Mouse (Mus musculus): ENCODE results near the gene Arid1b. TPM values are rescaled to one million over a fixed set of nuclear protein-coding genes. Genes with fewer than 3 reads are reported as not detected.
"Not testable (repeated sequence)": the region's sequence is repeated elsewhere in the genome, so short reads cannot be mapped to it uniquely, and the experiment has no call there.

The Arid1b gene
- polyA plus RNA-seq, 1 experiment from 2014 or later: 17.4 TPM

DNA sequence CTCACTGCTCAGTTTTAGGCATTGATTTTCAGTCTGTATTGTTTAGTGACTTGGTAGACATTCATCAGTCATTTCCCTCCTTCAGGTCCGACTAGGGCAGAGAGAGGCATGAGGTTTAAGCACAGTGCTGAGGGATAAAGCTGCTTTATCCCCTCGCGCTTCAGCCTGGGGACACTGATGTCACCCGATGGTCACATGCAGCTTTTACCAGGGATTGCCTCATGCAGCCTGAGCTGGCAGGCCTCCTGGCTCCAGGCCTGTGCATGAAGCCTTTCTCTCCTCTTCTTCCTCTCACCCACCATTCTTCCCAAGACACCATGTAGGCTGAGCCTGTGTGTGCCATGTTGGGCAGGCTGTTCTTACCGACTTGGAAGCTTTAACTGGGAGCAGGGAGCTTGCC lies 84.4 kb downstream of the Arid1b start:
- peaks cover 50% of the 10 kb centered on the region for H3K4me1 ChIP-seq
- H3K4me2 ChIP-seq (replicated peaks): no peak overlapping the region
- peak overlapping the region; percentile 1; the same call in 1 of the 2 replicates for H3K27ac ChIP-seq (replicated peaks)
- H3K4me3 ChIP-seq: no peak overlapping the region
- WGBS: 45% methylated on average over 5 of the region's 5 CpGs
- no peak overlapping the region for H3K9ac ChIP-seq (replicated peaks)
- no peaks in the 10 kb centered on the region for H3K9me3 ChIP-seq
- no peaks in the 10 kb centered on the region for H3K36me3 ChIP-seq
- no peaks in the 10 kb centered on the region for H3K27me3 ChIP-seq
- ATAC-seq (ENCODE audit: low FRiP score, low read depth): no peak

DNA sequence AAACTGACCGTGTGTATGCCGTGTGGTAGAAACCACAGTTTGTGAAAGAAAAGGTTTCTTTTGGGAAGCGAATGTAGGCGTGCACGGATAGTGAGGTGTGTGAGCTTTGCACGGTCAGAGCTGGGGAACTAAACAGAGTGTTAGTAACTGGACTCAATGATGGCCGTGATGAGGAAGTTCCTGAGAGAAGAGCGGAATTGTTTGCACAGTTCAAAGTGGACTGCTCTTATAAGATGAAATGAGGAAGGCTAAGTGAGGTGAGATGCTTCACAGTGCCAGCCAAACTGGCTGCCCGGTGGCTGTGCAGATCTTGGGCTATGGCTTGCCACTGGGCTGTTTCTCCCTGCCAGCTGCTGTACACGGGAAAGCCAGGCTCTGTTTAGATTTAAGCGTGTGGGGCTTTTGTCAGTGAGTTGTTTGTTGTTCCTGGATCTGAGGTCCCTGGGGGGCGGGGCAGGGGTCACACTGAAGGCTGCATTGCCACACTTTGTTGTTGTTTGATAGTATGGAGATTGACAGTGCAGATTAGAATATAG lies 86.8 kb downstream of the Arid1b start:
- peaks cover 73% of the 10 kb centered on the region for H3K4me1 ChIP-seq
- ATAC-seq (ENCODE audit: low FRiP score, low read depth): no peak
- no peaks in the 10 kb centered on the region for H3K36me3 ChIP-seq
- no peak overlapping the region for H3K4me2 ChIP-seq (replicated peaks)
- H3K27me3 ChIP-seq: no peaks in the 10 kb centered on the region
- H3K4me3 ChIP-seq: no peak overlapping the region
- H3K9me3 ChIP-seq: no peaks in the 10 kb centered on the region
- H3K27ac ChIP-seq (replicated peaks): no peak overlapping the region; the same call in 1 of the 2 replicates
- no peak overlapping the region; the same call in 1 of the 2 replicates for H3K9ac ChIP-seq (replicated peaks)
- WGBS: 68% methylated on average over 12 of the region's 12 CpGs

GRCm38 (mm10) chr17:5082274-5082673 lies 88.1 kb downstream of the Arid1b start:
- ATAC-seq (ENCODE audit: low FRiP score, low read depth): no peak
- H3K9me3 ChIP-seq: no peaks in the 10 kb centered on the region
- peaks cover 76% of the 10 kb centered on the region for H3K4me1 ChIP-seq
- 85% methylated on average over 8 of the region's 8 CpGs for WGBS
- H3K4me2 ChIP-seq (replicated peaks): no peak overlapping the region
- H3K27me3 ChIP-seq: no peaks in the 10 kb centered on the region
- H3K36me3 ChIP-seq: no peaks in the 10 kb centered on the region
- no peak overlapping the region for H3K9ac ChIP-seq (replicated peaks)
- H3K27ac ChIP-seq (replicated peaks): no peak overlapping the region
- H3K4me3 ChIP-seq: no peak overlapping the region

DNA sequence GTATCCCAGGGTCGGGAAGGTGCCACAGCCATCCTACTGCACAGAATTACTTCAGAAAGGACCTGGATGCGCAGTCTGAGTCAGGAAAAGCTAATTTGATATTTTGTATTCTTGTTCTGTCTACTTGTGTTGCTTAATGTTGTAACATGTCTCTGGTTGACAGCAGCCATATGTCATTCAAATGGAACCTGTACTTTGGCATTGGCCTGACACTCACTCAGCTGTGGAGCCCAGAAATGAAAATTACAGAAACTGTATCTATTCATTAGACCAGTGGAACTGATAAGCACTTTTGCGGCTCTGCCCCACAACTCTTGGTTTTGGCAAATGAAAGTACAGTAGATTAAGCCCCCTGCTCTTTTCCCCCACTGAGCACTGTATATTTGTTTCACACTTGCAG lies 89.4 kb downstream of the Arid1b start:
- Histone ChIP-seq H3K27ac (replicated peaks) (peak overlapping the region; percentile 61), H3K36me3 (no peaks in the 10 kb centered on the region), H3K9me3 (no peaks in the 10 kb centered on the region), H3K4me2 (replicated peaks) (no peak overlapping the region), H3K27me3 (no peaks in the 10 kb centered on the region), H3K4me3 (no peak overlapping the region), H3K9ac (replicated peaks) (no peak overlapping the region), H3K4me1 (peaks cover 68% of the 10 kb centered on the region)
- ATAC-seq (ENCODE audit: low FRiP score, low read depth): no peak
- WGBS: 92% methylated on average over 3 of the region's 3 CpGs

DNA sequence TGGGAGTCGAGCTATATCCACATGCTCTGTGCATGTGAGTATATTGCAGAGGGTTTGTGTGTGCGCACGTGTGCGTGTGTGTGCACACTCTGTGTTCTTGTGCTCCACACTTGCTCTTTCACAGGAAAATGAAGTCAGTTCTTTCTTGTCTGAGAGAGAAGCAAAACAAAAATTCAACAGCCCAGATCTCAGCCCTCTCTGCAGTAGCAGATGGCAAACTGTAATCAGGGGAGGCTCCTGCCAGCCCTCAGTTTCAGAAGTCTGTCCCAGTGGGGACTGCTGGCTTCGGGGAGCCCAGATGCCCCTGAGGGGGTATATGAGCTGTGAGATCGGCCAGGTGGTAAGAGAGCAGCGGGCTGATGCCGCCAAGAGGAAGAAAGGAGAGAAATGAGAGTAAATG lies 90.0 kb downstream of the Arid1b start:
- Histone ChIP-seq H3K36me3 (no peaks in the 10 kb centered on the region), H3K4me1 (peaks cover 65% of the 10 kb centered on the region), H3K27me3 (no peaks in the 10 kb centered on the region), H3K9ac (replicated peaks) (no peak overlapping the region; the same call in 1 of the 2 replicates), H3K4me3 (no peak overlapping the region), H3K27ac (replicated peaks) (peak overlapping the region; percentile 61), H3K4me2 (replicated peaks) (no peak overlapping the region), H3K9me3 (no peaks in the 10 kb centered on the region)
- no peak for ATAC-seq (ENCODE audit: low FRiP score, low read depth)
- 51% methylated on average over 8 of the region's 8 CpGs for WGBS

DNA sequence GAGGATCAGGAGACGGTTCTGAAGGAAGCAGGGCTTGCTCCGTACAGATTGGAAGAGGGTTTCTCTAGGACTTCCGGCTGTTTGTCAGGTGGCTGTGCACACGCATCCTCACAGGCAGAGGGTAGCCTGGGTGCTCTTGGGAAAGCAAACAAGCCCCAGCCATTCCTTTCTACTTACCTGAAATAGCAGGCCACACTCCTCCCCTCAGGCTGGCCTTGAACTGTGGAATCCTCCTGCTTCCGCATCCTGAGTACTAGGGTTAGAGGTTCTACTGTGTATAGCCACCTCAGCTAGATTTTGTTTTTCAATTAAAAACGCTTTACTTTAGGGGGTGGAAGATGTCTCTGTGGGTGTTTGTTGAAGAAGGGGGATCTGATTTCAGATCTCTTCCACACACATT lies 90.9 kb downstream of the Arid1b start:
- Histone ChIP-seq H3K4me1 (peaks cover 72% of the 10 kb centered on the region), H3K4me3 (no peak overlapping the region), H3K9ac (replicated peaks) (no peak overlapping the region), H3K4me2 (replicated peaks) (no peak overlapping the region), H3K9me3 (no peaks in the 10 kb centered on the region), H3K27me3 (no peaks in the 10 kb centered on the region), H3K36me3 (no peaks in the 10 kb centered on the region), H3K27ac (replicated peaks) (no peak overlapping the region)
- no peak for ATAC-seq (ENCODE audit: low FRiP score, low read depth)
- 72% methylated on average over 6 of the region's 6 CpGs for WGBS

DNA sequence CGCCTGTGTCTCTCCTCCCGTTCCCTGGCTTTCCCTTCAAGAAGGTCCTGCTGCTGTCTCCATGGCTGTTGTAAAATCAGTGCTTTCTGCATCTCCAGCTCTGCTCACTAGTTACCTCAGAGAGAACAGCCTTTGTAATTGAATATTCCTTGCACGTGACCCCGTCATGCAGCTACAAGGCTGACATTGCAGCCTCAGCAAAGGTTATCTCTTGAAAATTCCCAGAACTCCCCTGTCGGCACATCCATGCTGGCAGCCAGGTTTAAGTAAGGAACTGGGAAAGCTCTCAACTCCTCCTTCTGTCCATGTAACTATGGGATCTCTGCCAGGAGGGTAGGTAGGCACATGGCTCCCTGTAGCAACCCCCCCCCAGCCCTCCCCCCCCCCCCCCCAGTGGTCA lies 91.8 kb downstream of the Arid1b start:
- Histone ChIP-seq H3K36me3 (no peaks in the 10 kb centered on the region), H3K27ac (replicated peaks) (peak overlapping the region; percentile 52; the same call in 1 of the 2 replicates), H3K9ac (replicated peaks) (0 out of 2 replicates have a peak overlapping the region, but pooled peaks have one; percentile 25), H3K4me3 (no peak overlapping the region), H3K9me3 (no peaks in the 10 kb centered on the region), H3K4me2 (replicated peaks) (no peak overlapping the region), H3K4me1 (peaks cover 63% of the 10 kb centered on the region), H3K27me3 (no peaks in the 10 kb centered on the region)
- ATAC-seq (ENCODE audit: low FRiP score, low read depth): 0 out of 2 replicates have a peak, but pooled peaks have one; percentile 5
- WGBS: 68% methylated on average over 5 of the region's 5 CpGs

DNA sequence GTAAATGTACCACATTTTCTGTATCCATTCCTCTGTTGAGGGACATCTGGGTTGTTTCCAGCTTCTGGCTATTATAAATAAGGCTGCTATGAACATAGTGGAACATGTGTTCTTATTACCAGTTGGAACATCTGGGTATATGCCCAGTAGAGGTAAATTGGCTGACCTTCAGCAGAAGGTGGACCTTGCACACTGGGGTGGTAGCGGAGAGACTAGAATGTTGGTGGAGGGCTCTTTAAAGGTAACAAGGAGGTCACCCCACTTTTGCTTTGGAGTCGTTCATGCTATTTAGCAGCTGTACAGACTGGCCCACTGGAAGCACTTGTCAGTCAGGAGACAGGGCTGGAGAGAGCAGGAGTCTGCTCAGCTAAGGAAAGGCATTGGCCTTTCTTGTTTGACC lies 94.1 kb downstream of the Arid1b start:
- peaks cover 54% of the 10 kb centered on the region for H3K4me1 ChIP-seq
- not testable (repeated sequence) for ATAC-seq (ENCODE audit: low FRiP score, low read depth); H3K27ac ChIP-seq (replicated peaks); H3K9ac ChIP-seq (replicated peaks); H3K4me3 ChIP-seq; H3K9me3 ChIP-seq; H3K27me3 ChIP-seq; H3K4me2 ChIP-seq (replicated peaks); H3K36me3 ChIP-seq
- 86% methylated on average over 2 of the region's 2 CpGs for WGBS

DNA sequence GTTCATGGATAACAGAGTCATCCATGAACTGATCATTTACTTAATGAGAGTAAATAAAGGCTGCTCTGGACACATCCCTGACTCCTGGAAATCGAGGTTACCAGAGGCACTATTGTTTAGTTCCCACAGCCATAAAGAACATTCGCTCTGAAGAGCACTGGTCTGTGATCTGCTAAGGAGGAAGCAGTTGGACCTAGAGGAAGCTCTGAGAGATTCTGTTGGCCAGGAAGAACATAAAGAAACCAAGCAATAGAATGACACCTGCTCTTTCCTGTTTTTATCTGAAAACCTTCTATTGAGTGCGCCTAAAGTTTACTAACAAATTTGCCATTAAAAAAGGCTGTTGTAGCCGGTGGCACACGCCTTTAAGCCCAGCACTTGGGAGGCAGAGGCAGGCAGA lies 94.7 kb downstream of the Arid1b start:
- Histone ChIP-seq H3K4me1 (peaks cover 49% of the 10 kb centered on the region), H3K27ac (replicated peaks) (no peak overlapping the region), H3K9me3 (no peaks in the 10 kb centered on the region), H3K4me3 (no peak overlapping the region), H3K36me3 (0 out of 2 replicates have a peak, but pooled peaks cover 3% of the 10 kb centered on the region), H3K27me3 (no peaks in the 10 kb centered on the region), H3K9ac (replicated peaks) (no peak overlapping the region), H3K4me2 (replicated peaks) (no peak overlapping the region)
- no peak for ATAC-seq (ENCODE audit: low FRiP score, low read depth)
- WGBS: 76% methylated on average over 5 of the region's 5 CpGs

DNA sequence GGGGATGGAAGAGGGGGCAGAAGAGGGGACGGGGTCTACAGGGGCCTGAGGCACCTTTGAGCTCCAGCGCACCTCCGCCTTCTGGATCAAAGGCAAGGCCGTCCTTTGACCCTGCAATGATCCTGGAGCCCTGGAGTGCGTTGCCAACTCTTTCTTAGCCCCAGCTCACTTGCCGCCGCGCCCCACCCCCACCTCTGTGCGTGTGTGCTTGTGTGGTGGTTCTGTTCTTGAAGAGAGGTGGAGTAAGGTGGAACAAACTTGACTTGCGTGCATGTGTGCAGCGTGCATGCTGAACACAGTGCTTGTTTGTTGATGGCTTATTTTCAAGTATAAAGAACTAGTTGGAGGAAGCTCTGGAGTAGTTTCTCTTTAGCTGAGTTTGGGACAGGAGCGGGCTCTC lies 95.4 kb downstream of the Arid1b start:
- Histone ChIP-seq H3K27me3 (no peaks in the 10 kb centered on the region), H3K9ac (replicated peaks) (no peak overlapping the region), H3K4me2 (replicated peaks) (0 out of 2 replicates have a peak overlapping the region, but pooled peaks have one; percentile 9), H3K36me3 (0 out of 2 replicates have a peak, but pooled peaks cover 3% of the 10 kb centered on the region), H3K9me3 (no peaks in the 10 kb centered on the region), H3K4me3 (no peak overlapping the region), H3K27ac (replicated peaks) (no peak overlapping the region), H3K4me1 (peaks cover 42% of the 10 kb centered on the region)
- no peak for ATAC-seq (ENCODE audit: low FRiP score, low read depth)
- 15% methylated on average over 12 of the region's 12 CpGs for WGBS

GRCm38 (mm10) chr17:5091490-5091889 lies 97.4 kb downstream of the Arid1b start:
- Histone ChIP-seq H3K9ac (replicated peaks) (no peak overlapping the region), H3K27ac (replicated peaks) (no peak overlapping the region), H3K4me3 (no peak overlapping the region), H3K4me1 (peaks cover 31% of the 10 kb centered on the region), H3K9me3 (no peaks in the 10 kb centered on the region), H3K27me3 (no peaks in the 10 kb centered on the region), H3K36me3 (0 out of 2 replicates have a peak, but pooled peaks cover 3% of the 10 kb centered on the region), H3K4me2 (replicated peaks) (no peak overlapping the region)
- no peak for ATAC-seq (ENCODE audit: low FRiP score, low read depth)
- WGBS: 87% methylated on average over 16 of the region's 16 CpGs

DNA sequence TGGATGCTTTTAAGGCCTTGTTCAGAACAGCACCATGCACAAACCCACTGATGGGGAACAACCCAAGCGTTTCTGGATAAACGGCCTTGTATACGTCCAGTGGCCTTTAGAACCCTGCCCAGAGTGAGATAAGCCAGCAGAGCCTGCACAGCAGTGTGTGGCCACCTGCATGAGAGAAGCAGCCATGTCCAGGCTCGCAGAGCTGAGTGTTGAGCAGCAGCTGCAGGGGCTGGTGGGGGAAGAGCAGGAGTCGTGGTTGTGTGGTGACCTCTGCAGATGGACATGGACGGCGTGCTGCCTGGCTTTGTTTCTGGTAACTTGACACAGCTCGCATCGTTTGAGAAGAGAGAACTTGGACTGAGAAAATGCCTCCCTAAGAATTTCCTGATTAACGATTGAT lies 97.8 kb downstream of the Arid1b start:
- Histone ChIP-seq H3K27ac (replicated peaks) (no peak overlapping the region), H3K9me3 (no peaks in the 10 kb centered on the region), H3K4me2 (replicated peaks) (no peak overlapping the region), H3K4me1 (peaks cover 29% of the 10 kb centered on the region), H3K4me3 (no peak overlapping the region), H3K9ac (replicated peaks) (no peak overlapping the region), H3K36me3 (0 out of 2 replicates have a peak, but pooled peaks cover 3% of the 10 kb centered on the region), H3K27me3 (no peaks in the 10 kb centered on the region)
- 85% methylated on average over 10 of the region's 10 CpGs for WGBS
- ATAC-seq (ENCODE audit: low FRiP score, low read depth): no peak

GRCm38 (mm10) chr17:5093343-5093742 lies 99.2 kb downstream of the Arid1b start:
- H3K4me1 ChIP-seq: peaks cover 32% of the 10 kb centered on the region
- 61% methylated on average over 2 of the region's 2 CpGs for WGBS
- not testable (repeated sequence) for H3K9me3 ChIP-seq; H3K27me3 ChIP-seq; H3K4me2 ChIP-seq (replicated peaks); ATAC-seq (ENCODE audit: low FRiP score, low read depth); H3K36me3 ChIP-seq; H3K4me3 ChIP-seq; H3K9ac ChIP-seq (replicated peaks); H3K27ac ChIP-seq (replicated peaks)

Measured in midbrain, embryonic 12.5 days (tissue).